Mouse (Mus musculus): ENCODE data around the gene Fbxl7. TPM values are rescaled to one million over a fixed set of nuclear protein-coding genes. Genes with fewer than 3 reads are reported as not detected.

Fbxl7 gene
- total and polyA plus RNA-seq, 3 experiments: not detected

DNA sequence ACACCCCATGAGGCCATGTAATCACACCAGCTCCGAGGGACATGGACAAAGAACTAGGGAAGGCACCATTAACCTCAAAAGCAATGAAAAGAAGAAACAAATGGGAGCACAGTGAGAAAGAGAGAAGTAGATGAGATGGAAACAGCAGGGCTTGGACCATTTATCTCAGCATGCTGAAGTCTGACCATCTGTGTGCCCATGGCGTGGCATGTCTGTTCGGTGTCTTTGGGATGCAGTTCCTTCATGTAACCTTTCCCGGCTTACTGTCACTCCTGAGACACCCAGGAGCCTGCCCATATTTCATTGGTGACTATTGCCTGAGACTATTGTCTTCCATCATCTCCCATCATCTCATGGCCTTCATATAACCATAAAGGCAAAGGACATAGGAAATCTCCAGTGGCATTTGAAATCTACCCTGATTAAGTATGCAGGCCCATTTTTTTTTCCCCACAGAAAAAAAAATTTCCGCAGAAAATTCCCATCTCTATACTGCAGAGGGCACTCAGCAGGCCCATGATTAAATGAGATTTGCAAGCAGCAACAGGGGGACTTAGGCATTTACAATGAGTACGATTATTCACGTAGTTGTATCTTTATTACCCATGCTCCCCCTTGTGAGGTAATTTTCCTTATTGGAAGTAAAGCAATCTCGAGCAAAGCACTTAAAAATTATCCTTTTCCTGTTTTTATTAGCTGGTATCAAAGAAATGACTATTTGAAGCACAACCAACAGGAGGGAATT is 15.0 kb downstream of the Fbxl7 start:
- in situ Hi-C loops (cut with MboI; ENCODE audit: low pct_ligation_motif_present, low pct_unique_long_range_greater_than_20kb, low sequenced_read_pairs) (no loop called here), dilution Hi-C loops (cut with MboI; ENCODE audit: extremely low pct_ligation_motif_present, extremely low pct_unique_long_range_greater_than_20kb, low sequenced_read_pairs) (no loop called here)
- Histone ChIP-seq H3K9me3 (replicated peaks; ENCODE audit: low read length) (no peaks in the 10 kb centered on the region), H3K36me3 (replicated peaks in 1 of 2; ENCODE audit: control insufficient read depth in 1 of 2, insufficient read depth in 1 of 2, low read length in 1 of 2) (no peaks in the 10 kb centered on the region), H3K79me2 (replicated peaks; ENCODE audit: control insufficient read depth, extremely low read depth, insufficient read depth, poor library complexity, severe bottlenecking) (no peaks in the 10 kb centered on the region), H3K9ac (ENCODE audit: insufficient read depth, low read depth) (no peak overlapping the region), H3K4me2 (ENCODE audit: insufficient read depth, low read depth, poor library complexity, severe bottlenecking) (no peak overlapping the region), H3K27ac (ENCODE audit: insufficient read depth, low read depth) (no peak overlapping the region), H3K27me3 (replicated peaks) (no peaks in the 10 kb centered on the region), H3K4me3 (replicated peaks in 1 of 3; ENCODE audit: low read depth in 2 of 3, low read length in 2 of 3, poor library complexity in 1 of 3) (no peak overlapping the region), H3K4me1 (ENCODE audit: control insufficient read depth in 1 of 2, insufficient read depth in 2 of 2) (peaks cover 0 to 9% of the 10 kb centered on the region in 2 experiments; a peak in 1 of 4 replicates)
- no peak for TF ChIP-seq MAFK (IDR thresholded peaks at IDR 0.05; ENCODE audit: insufficient replicate concordance, low read length)
- TF ChIP-seq ETS1 (conservative IDR thresholded peaks at IDR 0.05; ENCODE audit: low read depth, low read length): no peak
- TF ChIP-seq MAX (IDR thresholded peaks at IDR 0.05; ENCODE audit: low read length): no peak
- no peak for TF ChIP-seq CHD2 (IDR thresholded peaks at IDR 0.05; ENCODE audit: low read length)
- no peak for TF ChIP-seq NELFE (IDR thresholded peaks at IDR 0.05; ENCODE audit: low read depth, low read length)
- no peak for TF ChIP-seq MAZ (IDR thresholded peaks at IDR 0.05; ENCODE audit: low read depth, low read length)
- TF ChIP-seq POLR2AphosphoS2 (IDR thresholded peaks at IDR 0.05; ENCODE audit: low read depth, low read length): no peak
- no peak for TF ChIP-seq BHLHE40 (IDR thresholded peaks at IDR 0.05; ENCODE audit: low read depth, low read length)
- TF ChIP-seq RCOR1 (conservative IDR thresholded peaks at IDR 0.05; ENCODE audit: low read depth, low read length): no peak
- no peak for TF ChIP-seq IRF4 (IDR thresholded peaks at IDR 0.05; ENCODE audit: low read depth, low read length)
- no peak for TF ChIP-seq E2F4 (IDR thresholded peaks at IDR 0.05; ENCODE audit: insufficient replicate concordance, low read depth, low read length)
- no peak for TF ChIP-seq SIN3A (IDR thresholded peaks at IDR 0.05; ENCODE audit: low read length)
- no peak for TF ChIP-seq UBTF (IDR thresholded peaks at IDR 0.05; ENCODE audit: low read depth, low read length)
- no peak for TF ChIP-seq HCFC1 (IDR thresholded peaks at IDR 0.05; ENCODE audit: low read depth, low read length)
- no peak for TF ChIP-seq MXI1 (IDR thresholded peaks at IDR 0.05; ENCODE audit: low read depth, low read length)
- no peak for TF ChIP-seq MYC (IDR thresholded peaks at IDR 0.05; ENCODE audit: low read depth, low read length)
- no peak for TF ChIP-seq POLR2A (IDR thresholded peaks at IDR 0.05; ENCODE audit: low read depth, low read length)
- TF ChIP-seq ELF1 (IDR thresholded peaks at IDR 0.05; ENCODE audit: low read depth, low read length): no peak
- DNase-seq (ENCODE audit: extremely low read depth): no peak

DNA sequence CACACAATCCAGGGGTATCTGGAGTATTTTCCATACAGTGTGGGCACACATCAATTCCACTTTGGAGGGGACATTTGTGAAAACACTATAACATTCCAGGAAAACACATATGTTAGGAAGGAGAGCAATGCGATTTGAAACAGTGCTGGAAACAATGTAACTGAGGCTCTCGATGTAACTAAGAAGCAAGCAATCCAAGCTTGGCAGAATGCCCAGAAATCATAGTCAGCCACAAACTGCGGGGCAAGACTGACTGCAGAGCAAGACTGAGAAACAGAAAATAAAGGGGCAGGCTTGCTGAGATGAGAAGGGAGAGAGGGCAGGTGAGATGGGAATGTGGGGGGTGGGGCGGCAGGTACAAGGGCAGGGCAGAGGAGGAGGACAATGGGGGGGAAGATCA is 19.7 kb downstream of the Fbxl7 start:
- Histone ChIP-seq H3K4me1 (ENCODE audit: control insufficient read depth in 1 of 2, insufficient read depth in 2 of 2) (no peaks in the 10 kb centered on the region), H3K27ac (ENCODE audit: insufficient read depth, low read depth) (no peak overlapping the region), H3K4me2 (ENCODE audit: insufficient read depth, low read depth, poor library complexity, severe bottlenecking) (no peak overlapping the region), H3K4me3 (replicated peaks in 1 of 3; ENCODE audit: low read depth in 2 of 3, low read length in 2 of 3, poor library complexity in 1 of 3) (no peak overlapping the region), H3K9me3 (replicated peaks; ENCODE audit: low read length) (no peaks in the 10 kb centered on the region), H3K79me2 (replicated peaks; ENCODE audit: control insufficient read depth, extremely low read depth, insufficient read depth, poor library complexity, severe bottlenecking) (no peaks in the 10 kb centered on the region; the same call in 1 of the 2 replicates), H3K36me3 (replicated peaks in 1 of 2; ENCODE audit: control insufficient read depth in 1 of 2, insufficient read depth in 1 of 2, low read length in 1 of 2) (no peaks in the 10 kb centered on the region), H3K27me3 (replicated peaks) (no peaks in the 10 kb centered on the region), H3K9ac (ENCODE audit: insufficient read depth, low read depth) (no peak overlapping the region)
- dilution Hi-C loops (cut with MboI; ENCODE audit: extremely low pct_ligation_motif_present, extremely low pct_unique_long_range_greater_than_20kb, low sequenced_read_pairs): no loop called here
- no peak for DNase-seq (ENCODE audit: extremely low read depth)
- in situ Hi-C loops (cut with MboI; ENCODE audit: low pct_ligation_motif_present, low pct_unique_long_range_greater_than_20kb, low sequenced_read_pairs): no loop called here
- TF ChIP-seq POLR2AphosphoS2 (IDR thresholded peaks at IDR 0.05; ENCODE audit: low read depth, low read length): no peak
- no peak for TF ChIP-seq CTCF (conservative IDR thresholded peaks at IDR 0.05 in 1 of 2, IDR thresholded peaks at IDR 0.05 in 1 of 2; ENCODE audit: low read depth in 2 of 2, low read length in 2 of 2)
- TF ChIP-seq MAZ (IDR thresholded peaks at IDR 0.05; ENCODE audit: low read depth, low read length): no peak
- no peak for TF ChIP-seq SMC3 (IDR thresholded peaks at IDR 0.05; ENCODE audit: low read depth, low read length)
- TF ChIP-seq ZMIZ1 (IDR thresholded peaks at IDR 0.05; ENCODE audit: low read depth, low read length): no peak
- TF ChIP-seq CHD1 (IDR thresholded peaks at IDR 0.05; ENCODE audit: low read depth, low read length): no peak
- TF ChIP-seq POLR2A (IDR thresholded peaks at IDR 0.05; ENCODE audit: low read depth, low read length): no peak

All from CH12.LX (cell line).